Mouse (Mus musculus) mesoderm, embryonic 11.5 days (tissue): Measurements from ENCODE around the gene Hoxa6.

Source experiments
- DNase-seq: peaks from one replicate; pipeline ENCODE4 v3.0.0-alpha.2; 2012; ENCODE audit warnings: low read depth, low spot score

Hoxa6 gene

GRCm38 (mm10) chr6:52178918-52179665 lies 29.4 kb downstream of the Hoxa6 start:
- no peak for DNase-seq

DNA sequence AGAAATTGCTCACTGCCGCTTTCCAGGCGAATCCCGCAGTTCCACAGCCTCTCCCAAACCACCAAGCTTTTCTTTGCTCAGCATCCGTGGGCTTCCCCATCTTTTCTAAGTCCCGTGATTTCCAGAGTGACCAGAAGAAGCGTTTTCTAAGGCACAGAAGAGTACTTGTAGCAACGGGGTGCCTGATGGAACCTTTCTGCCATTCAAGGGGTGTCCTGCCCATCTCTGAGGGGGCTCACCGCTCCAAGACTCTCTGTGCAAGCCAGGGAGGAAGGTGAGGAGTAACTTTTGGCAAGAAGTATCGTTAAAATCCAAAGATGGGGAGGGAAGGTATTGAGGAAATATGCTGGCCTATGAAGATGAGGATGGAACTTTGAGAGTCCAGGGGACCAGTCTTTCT lies 30.7 kb downstream of the Hoxa6 start:
- DNase-seq, result no peak

GRCm38 (mm10) chr6:52177061-52177735 lies 31.3 kb downstream of the Hoxa6 start, which contains the start of gene 5730596B20Rik:
Gene 5730596B20Rik (plus strand): TSS chr6:52177498.
- DNase-seq, result peak; percentile 87

DNA sequence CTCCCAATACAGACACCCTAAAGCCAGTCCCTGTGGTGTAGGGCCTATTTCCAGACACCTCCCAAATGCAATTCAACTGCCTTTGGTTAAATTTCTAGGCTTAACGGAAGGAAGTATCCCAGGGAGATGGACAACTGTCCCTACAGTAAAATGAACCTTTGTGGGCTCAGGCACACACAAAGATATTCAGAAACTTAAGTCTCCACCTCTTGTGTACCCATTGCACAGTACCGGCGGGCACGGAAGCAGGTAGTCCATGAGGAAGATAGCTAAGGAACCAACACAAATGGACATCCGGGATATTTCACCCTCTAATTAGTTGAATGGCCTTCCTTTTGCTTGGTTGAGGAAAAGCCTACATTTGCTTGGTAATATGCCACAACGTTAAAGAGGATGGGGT lies 32.1 kb downstream of the Hoxa6 start:
- no peak for DNase-seq

- peak; percentile 89 for DNase-seq
Observed at GRCm38 (mm10) chr6:52175864-52176263, 32.7 kb downstream of the Hoxa6 start.

- DNase-seq, result peak; percentile 93
Observed at GRCm38 (mm10) chr6:52174968-52175751, 33.4 kb downstream of the Hoxa6 start.

DNA sequence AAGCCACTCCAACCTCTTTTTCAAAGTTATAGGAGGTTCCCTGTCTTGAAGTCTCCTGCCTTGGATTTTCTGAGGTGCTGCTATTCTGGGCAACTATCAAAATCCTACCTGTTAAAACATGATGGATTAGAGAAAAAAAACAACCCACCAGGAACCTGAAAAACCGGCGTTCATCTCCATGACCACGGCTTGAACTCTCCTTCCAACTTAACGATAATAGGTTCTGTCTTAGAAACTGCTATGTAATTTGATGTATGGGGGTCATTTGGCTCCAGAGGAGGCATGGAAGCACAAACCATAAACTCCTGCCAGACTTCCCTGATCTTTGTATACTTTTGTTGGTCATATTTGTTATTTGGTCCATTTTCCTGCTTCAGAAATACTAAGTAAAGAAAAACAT lies 34.9 kb downstream of the Hoxa6 start:
- DNase-seq, result no peak

- DNase-seq, result peak; percentile 97
Observed at GRCm38 (mm10) chr6:52172501-52172900, 36.0 kb downstream of the Hoxa6 start.

GRCm38 (mm10) chr6:52171938-52172337 lies 36.6 kb downstream of the Hoxa6 start:
- DNase-seq, result no peak

DNA sequence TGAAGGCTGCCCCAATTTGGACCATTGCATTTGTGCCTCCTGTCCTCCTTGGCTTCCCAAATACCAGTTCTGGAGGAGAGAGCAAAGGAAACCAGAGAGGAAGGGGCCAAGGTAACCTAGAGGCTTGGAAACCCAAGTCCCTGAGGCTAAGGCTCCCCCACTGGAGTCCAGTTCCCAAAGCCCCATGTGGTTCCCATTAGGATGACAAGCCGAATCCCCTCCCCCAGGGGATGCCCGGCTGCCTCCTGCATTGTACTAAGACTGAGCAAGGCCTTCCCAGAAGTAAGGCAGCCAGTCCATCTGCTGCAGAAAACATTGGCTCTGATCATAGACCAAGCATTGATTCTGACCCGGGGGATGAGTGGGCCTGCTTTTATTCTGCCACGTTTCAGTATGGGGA lies 37.2 kb downstream of the Hoxa6 start:
- peak; percentile 88 for DNase-seq

DNA sequence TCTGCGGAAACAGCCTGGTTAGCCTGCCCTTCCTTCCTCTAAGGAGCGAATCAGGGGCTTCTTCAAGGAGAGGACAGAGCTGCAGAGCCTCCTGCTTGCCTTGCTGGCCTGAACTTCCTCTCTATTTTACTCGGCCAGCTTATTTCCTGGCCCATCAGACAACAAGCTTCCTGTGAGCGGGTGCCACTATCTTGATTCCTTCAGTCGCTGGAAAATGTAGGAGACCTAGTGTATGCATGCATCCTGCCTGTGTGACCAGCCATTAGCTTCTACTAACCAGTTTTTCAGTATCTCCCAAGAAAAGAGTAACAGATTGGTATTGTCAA lies 37.7 kb downstream of the Hoxa6 start:
- DNase-seq, result no peak

GRCm38 (mm10) chr6:52170166-52170897 lies 38.2 kb downstream of the Hoxa6 start:
- no peak for DNase-seq

GRCm38 (mm10) chr6:52169499-52170165 lies 38.9 kb downstream of the Hoxa6 start:
- DNase-seq, result no peak

DNA sequence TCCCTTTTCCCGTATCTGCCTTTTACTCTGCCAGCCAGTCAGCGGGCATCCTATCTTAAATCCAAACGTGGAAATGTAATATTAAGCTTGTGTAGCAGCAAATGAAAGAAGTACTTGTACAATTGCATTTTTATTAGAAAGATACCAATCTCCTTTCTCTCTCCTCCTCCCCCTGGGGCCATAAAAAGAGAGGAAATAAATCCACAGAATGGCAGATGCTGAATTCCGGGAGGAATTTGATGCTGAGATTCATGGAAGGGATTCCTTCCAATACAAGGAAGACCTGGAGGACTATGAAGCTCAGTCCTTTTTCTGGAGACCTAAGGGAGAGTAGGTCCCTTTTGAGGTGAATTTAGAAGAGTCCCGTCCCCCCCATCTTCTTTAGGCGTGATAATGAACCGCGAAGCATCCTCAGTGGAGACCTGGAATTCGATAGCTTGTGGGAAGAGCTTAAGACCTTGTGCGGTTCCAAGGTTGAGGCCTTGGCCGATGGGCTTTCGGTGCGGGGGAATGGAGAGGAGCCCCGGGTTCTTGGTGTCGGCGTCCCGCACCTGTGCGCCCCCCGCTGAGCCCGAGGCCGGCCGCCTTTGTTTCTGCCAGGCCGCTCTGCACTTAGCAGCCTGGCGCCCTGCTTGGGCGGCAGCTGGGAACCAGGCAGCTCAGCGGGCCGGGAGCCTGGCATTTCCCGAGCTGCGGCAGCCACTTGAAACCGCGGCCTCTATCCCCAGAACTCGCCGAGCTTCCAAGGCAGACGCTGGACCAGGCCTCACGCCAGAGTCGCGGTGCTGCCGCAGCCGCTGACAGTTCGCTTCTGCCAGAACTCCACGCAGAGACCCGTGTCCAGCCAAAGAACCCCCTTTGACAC lies 40.1 kb downstream of the Hoxa6 start:
- DNase-seq, result no peak

- DNase-seq, result no peak
Observed at GRCm38 (mm10) chr6:52167736-52168161, 40.8 kb downstream of the Hoxa6 start.

- DNase-seq, result no peak
Observed at GRCm38 (mm10) chr6:52167176-52167575, 41.3 kb downstream of the Hoxa6 start.

DNA sequence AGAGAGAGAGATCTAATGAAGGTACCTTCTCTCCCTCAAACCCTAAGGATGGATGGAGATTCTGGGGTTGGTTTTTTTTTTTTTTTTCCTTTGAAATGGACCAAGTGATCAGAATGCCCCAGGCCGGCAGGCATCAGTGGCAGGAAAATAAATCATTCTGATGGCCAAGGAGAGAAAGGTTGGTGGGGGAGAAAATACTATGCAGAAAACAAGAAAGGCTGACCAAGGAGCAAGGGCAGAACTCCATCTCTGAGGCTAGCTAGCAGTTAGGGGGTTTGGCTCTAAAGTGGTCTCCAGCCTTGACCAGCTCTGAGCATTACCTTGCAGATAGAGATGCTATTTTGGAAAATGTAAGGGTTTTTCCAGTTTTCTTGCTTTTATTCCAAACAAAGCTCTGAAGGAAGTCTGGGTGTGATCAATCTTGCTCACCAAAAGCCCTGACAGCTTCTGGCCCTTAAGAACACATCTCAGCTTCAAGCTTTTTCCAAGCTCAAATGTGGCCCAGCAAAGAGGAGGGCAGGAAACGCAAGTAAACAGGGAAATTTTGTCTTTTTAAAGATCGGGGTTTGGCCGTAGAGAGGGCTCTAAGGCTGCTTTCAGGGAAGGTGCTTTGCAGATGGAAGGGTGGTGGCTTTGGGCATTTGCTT lies 42.0 kb downstream of the Hoxa6 start:
- no peak for DNase-seq

DNA sequence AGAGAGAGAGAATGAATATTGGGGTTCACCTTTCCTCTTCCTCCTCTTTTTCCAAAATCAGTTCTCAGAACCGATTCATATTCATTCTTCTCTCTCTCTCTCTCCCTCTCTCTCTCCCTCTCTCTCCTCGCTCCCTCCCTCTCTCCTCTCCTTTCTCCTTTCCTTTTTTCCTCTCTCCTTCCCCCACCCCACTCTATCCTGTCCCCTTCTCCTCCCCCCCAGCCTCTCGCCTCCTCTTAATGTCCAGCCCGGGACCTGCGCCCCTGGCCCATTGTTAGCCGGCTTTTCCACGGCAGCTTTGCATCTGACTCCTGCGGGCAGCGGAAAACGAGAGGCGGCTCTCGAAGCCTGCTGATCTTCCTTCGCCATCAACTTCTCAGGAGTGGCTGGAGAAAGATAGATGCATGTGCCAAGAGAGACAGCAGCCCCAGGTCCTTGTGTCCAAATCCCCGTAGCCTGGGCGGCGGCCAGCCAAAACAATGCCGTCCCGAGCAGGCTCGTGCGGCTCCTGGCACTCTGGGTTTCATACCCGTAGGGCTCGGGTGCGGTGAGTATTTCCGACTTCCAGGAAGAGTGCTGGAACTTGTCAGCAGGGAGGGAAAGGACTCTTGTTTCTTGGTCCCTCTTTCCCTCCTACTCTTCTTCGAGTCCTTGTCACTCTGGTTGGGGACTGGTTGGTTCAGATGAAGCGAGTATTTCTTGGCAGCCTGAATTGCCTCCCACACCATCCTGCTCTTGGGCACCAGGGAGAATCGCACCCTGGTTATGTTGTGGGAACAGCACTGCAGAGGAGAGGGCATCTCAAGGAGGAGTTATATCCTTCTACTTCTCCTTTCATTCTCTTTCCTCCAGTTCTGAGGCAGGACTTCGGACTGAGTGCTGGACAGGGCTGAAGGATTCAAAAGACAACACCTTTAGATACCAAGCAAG lies 42.8 kb downstream of the Hoxa6 start:
- DNase-seq, result no peak
